In the genomic region with DNA sequence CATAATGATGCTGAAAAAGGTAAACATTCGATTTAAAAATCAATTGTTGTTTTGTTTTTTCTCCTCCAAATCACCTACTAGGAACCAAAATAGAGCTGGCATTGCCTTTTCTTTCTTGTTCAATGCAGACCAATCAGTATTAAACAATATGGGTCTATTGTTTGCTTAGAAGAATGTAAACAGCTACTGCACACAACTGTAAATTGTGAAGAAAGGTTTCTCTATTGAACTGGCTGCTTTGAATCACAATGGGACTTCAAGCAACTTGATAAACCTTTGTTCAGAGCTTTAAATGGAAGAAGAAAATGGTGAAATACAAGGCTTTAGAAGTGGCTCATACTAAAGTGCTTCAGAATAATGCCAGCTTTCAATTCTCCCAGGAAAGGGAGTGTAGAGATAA, we compare ENCODE assay signal across 17 mouse cellular contexts.
"Had no signal": no experiment of that assay in that cellular context is flagged by ENCODE, and none has a peak within 500 bp of the region (broad histone marks: within the 10 kb centered on the region; RNA-seq: fewer than 3 reads in every experiment).

No protein-coding gene starts in this region.

- DNase-seq: kidney, adult 18-20 months; kidney, adult 9 months; kidney, postnatal 14 days; kidney, postnatal 4 days; liver; liver, embryonic 13.5 days; lung, adult 2 months; lung, postnatal 14 days; lung, postnatal 4 days; right cerebral cortex, postnatal 25 days; spleen, adult 18-20 months; thymus, postnatal 25 days had no signal

- H3K36me3 ChIP-seq: limb, embryonic 10.5 days; limb, embryonic 13.5 days; liver, embryonic 13.5 days; midbrain, embryonic 12.5 days; stomach, embryonic 15.5 days had no signal

- H3K27ac ChIP-seq: limb, embryonic 10.5 days; limb, embryonic 13.5 days; liver, embryonic 13.5 days; midbrain, embryonic 12.5 days; stomach, embryonic 15.5 days had no signal

- H3K9me3 ChIP-seq: limb, embryonic 10.5 days; limb, embryonic 13.5 days; liver, embryonic 13.5 days; midbrain, embryonic 12.5 days; stomach, embryonic 15.5 days had no signal

- H3K27me3 ChIP-seq: limb, embryonic 13.5 days; liver, embryonic 13.5 days; midbrain, embryonic 12.5 days; stomach, embryonic 15.5 days had no signal

- H3K4me2 ChIP-seq: limb, embryonic 13.5 days; liver, embryonic 13.5 days; midbrain, embryonic 12.5 days; stomach, embryonic 15.5 days had no signal

- H3K4me3 ChIP-seq: limb, embryonic 10.5 days; limb, embryonic 13.5 days; liver, embryonic 13.5 days; midbrain, embryonic 12.5 days; stomach, embryonic 15.5 days had no signal

- ATAC-seq: midbrain, embryonic 16.5 days had no signal

- H3K4me1 ChIP-seq: limb, embryonic 10.5 days; limb, embryonic 13.5 days; liver, embryonic 13.5 days; midbrain, embryonic 12.5 days; stomach, embryonic 15.5 days had no signal

- H3K9ac ChIP-seq: limb, embryonic 13.5 days; liver, embryonic 13.5 days; midbrain, embryonic 12.5 days; stomach, embryonic 15.5 days had no signal
